Mouse (Mus musculus) ovary, postnatal 36 days (tissue): Measurements from ENCODE around the gene Ica1.

Experiments
- DNase-seq: peaks from one replicate; pipeline ENCODE4 v3.0.0; 2022; ENCODE audit warnings: low spot score, mixed read lengths

Gene Ica1

DNA sequence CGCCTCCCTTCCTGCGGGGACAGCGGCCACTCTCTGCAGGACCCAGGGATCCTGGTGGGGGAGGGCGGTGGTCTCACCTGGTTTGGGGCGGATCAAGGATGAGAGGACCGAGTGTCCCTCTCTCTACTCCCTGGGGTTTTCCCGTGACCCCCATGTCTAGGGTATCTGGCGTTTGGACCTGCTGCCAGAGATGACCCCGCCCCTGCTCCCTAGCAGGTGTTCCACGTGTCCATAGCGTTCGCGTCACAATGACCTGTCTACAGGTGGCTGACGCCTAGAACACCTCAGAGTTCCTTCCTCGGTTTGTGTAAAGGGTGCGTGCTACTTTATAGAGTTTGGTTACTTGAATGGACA is at the start of gene Ica1:
TSS of gene Ica1 (minus strand) at position 193 of the 354 bp plus-strand sequence.
- no peak for DNase-seq

DNA sequence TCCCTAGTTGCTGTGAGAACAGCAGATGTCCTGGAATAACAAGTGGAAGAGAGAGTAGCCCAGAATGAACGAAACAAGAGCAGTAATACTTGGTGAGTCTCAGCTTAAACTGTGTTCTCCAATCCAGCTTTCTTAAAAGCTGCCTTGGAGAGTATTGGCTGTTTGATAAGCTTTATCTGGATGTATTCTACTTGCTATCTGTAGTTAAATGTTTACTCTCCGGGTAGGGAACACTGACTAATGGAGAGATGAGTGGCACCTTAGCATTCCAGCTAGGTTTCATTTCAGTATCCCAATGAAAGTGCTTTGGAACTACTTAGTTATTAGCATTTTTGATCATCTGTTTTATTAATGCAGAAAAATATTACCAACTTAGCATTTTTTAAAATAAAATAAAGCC is 41.6 kb upstream of the Ica1 start:
- no peak for DNase-seq

- DNase-seq: no peak
These were observed 36.2 kb upstream of the Ica1 start for GRCm38 (mm10) chr6:8814332-8815002.

DNA sequence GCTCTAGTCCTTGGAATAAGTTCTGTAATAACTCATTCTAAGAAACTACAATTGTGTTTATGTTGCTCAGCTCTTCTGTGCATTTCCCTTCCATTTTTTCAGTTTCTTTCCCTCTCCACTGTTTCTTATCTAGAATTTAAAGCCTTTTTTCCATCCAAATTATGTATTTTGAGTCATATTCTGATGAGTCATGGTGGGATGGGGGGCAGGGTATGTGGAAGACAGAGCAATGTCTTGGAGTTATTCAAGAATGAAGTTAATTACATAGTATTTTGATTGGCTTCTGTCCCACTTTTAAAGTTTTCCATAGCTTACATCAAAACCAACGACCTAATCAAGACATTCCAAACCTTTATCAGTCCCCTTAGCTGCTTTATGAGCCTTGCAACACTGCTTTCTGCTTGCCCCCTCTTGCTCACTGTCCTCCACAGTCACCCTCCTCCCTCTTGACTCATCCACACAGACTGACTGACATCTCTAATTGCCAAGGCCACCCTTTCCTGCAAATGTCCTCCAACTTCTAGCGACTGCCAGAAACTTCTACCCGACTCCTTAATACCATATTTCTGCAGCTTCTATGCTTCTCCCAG is 24.4 kb upstream of the Ica1 start:
- no peak for DNase-seq

- DNase-seq: no peak
These were observed 14.1 kb upstream of the Ica1 start for GRCm38 (mm10) chr6:8792385-8792784.

DNA sequence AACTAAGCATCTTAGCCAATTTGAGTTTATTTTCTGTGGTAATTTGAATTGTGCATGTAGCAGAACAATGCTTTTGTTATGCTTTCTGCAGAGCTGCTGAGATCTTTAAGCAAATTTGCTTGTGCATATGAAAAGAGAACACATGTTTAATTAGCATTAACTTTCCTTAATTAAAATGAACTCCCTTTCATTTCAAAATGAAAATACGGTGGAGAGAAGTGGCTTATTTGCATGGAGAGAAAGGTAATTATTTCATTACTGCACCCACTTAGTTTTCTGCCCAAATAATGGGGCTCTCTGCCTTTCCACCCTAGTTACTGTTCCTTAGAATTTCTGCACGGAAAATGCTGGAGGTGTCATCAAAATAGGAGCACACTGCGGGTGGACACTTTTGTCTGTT is 13.5 kb upstream of the Ica1 start:
- no peak for DNase-seq

DNA sequence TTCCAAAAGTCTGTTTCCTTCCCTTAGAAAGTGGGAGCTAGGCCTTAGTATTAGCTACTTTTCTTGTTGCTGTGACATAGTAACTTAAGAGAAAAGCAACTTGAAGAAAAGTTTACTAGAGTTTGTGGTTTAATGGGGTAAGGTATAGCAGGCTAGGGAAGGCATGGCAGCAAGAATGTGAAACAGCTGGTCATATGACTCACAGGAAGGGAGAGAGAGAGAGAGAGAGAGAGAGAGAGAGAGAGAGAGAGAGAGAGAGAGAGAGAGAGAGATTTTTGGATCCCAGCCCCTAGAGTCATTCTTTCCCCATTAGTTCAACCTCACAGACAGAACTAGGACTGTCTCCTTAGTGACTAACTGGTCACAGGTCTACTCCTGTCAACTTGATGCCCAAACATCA is 2.3 kb upstream of the Ica1 start:
- DNase-seq: no peak

GRCm38 (mm10) chr6:8777411-8778295 is 635 bp downstream of the Ica1 start:
- DNase-seq: peak; percentile 65

- no peak for DNase-seq
These were observed 6.7 kb downstream of the Ica1 start for GRCm38 (mm10) chr6:8771539-8771938.

DNA sequence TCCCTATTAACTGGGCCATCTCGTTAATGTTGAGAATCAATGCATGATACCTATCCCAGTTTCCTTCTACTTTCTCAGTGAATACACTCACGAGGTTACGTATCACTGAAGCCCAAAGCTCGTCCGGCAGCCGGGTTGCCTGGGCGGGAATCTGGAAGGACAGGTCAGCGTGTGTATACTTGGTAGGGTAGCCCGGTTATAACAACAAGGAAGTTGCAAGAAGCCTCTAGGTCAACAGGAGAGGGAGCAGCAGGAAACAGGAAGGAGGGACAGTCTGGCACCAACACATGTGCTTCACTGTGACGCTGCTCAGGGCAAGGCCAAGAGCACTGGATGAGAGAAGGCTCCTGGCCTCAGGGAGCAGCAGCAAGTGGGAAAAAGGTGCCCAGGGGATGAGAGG is 7.9 kb downstream of the Ica1 start:
- no peak for DNase-seq

DNA sequence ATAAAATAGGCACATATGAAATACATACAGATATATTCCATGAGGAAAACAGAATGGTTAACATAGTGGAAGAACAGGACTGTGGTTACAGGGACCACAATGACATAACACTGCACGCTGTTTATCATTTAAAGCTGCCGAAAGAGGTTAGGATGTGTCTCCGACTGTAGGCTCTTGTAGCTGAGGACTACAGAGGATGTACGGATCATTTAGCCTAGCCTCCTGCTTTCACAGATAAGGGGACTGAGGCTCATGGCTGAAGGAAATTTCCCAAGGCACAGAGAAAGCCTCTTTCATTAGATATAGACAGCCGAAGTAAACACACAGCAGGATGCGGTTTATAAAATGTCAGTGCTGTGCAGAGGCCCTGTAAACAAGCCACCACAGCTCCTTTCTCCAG is 8.5 kb downstream of the Ica1 start:
- no peak for DNase-seq

DNA sequence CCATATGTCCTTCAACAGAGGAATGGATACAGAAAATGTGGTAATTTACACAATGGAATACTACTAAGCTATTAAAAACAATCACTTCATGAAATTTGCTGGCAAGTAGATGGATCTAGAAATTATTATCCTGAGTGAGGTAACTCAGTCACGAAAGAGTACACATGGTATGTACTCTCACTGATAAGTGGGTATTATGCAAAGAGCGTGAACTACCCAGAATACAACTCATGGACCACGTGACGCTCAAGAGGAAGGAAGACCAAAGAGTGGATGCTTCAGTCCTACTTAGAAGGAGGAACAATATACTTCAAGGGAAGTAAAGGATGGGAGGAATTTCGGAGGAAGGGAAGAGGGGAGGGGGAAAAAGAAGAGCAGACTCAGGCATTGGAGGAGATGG is 11.6 kb downstream of the Ica1 start:
- no peak for DNase-seq

- DNase-seq: no peak
These were observed 12.5 kb downstream of the Ica1 start for GRCm38 (mm10) chr6:8765801-8766200.

DNA sequence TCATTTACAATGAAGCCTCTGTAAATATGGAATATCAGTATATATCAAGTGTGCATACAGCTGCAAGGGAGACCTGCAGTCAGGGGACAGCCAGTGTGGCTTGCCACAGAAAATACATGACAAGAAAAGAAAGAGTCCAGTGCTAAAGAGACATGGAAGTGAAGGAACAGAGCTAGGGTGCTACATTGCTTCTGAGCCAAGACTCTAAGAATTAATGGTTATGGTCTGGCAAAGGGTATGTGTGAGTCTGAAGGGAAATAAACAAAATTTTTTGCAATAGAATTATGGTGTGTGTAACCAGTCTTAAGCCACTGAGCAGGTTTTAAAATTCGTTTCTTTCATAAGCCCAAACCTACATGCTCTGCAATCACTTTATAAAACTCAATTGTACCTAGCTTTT is 13.2 kb downstream of the Ica1 start:
- no peak for DNase-seq

GRCm38 (mm10) chr6:8760708-8761294 is 17.5 kb downstream of the Ica1 start:
- no peak for DNase-seq

GRCm38 (mm10) chr6:8759901-8760300 is 18.4 kb downstream of the Ica1 start:
- DNase-seq: no peak

DNA sequence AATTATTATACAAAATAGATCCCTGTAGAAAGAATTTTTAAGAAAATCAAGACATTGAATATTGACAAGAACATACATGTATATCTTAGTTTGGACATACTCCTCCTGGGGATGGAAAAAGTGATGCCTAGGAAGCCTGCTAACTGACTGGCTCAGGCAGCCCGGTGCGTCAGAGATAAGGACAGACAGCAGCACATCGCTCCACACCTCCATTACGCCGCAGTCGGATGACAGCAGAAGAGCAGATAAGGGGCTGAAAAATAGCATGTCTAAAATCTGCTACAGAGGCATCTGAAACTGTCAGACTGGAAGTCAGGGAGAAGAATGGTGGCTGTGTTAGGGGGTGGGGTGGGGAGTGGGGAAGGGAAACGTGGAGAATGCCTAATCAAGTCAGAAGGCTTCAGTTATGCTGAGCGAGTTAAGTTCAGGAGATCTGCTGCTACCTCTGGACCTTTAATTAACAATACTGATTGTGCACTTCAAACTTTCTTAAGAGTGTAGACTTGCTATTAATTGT is 22.5 kb downstream of the Ica1 start:
- DNase-seq: no peak

- no peak for DNase-seq
These were observed 23.8 kb downstream of the Ica1 start for GRCm38 (mm10) chr6:8754486-8754885.

DNA sequence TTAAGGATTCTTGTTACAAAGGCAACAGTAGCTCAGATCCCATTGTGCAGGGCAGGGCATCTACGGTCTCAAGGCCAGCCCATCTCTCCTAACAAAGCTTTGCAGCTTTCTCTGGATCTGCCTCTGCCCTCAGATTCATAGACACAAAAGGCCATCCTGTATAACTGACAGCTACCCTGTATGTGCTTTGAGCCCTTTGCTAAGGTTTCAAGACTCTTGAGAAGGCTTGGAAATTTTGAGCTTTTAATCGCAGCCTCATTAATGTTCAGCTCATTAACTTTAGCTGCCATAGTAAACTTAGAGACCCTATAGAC is 24.6 kb downstream of the Ica1 start:
- no peak for DNase-seq

- DNase-seq: no peak
These were observed 25.1 kb downstream of the Ica1 start for GRCm38 (mm10) chr6:8752984-8753722.

GRCm38 (mm10) chr6:8744886-8745285 is 33.4 kb downstream of the Ica1 start:
- DNase-seq: no peak

DNA sequence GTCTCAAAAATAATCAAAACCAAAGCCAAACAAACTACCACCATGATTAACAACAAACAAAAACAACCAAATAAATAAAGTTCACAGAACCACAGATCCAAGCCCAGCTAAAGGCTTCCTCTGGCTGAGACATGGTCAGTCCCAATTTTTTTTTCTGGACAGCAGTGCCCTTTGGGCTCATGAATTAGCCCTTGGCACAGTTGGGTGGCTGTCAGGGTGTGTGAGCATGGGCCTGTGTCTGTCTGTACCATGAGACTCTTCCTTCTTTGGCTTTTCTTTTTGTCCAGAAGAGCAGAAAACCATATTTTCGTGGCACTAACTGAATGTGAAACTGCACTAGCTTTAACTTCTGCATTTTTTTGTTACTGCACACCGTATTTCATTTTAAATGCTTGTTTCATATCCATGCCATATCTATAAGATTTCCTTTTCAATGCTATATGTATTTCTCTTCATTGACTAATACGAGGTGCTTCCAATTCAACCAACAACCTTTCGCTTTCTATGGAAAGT is 34.0 kb downstream of the Ica1 start:
- DNase-seq: no peak
